Comparison of ENCODE assay signal across 10 mouse cellular contexts in the genomic region with DNA sequence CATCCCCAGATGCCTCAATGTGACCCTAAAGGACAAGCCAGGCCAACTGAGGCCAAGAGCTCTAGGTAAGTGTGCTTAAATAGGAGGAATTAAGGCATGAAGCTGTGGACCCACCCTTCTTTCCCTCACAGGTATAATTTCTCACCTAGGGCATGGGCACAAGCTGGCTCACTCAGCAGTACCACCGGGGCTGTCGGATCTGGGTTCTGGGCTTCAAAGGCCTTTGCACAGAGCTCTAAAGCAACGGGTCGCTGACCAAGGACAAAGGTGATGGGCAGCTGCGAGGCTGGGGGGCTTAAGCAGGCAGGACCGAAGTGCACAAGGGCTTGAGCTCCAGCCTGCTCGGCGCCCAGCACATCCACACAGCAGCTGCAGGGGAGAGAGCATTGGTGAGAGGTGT. TPM values are rescaled to one million over a fixed set of nuclear protein-coding genes. Genes with fewer than 3 reads are reported as not detected.
DNase-seq lines count a peak whose midpoint lies in the region; ATAC-seq and TF ChIP-seq lines count a peak whose summit lies in the region.
"Had no signal": no experiment of that assay in that cellular context is flagged by ENCODE, and none has a peak within 500 bp of the region (broad histone marks: within the 10 kb centered on the region; RNA-seq: fewer than 3 reads in every experiment).

No protein-coding gene starts in this region.

- no peak for TF ChIP-seq POLR2A in ES-Bruce4 (IDR thresholded peaks at IDR 0.05; ENCODE audit: insufficient read depth, low read length)

- TF ChIP-seq CTCF in ES-Bruce4 (IDR thresholded peaks at IDR 0.05; ENCODE audit: low read depth, low read length), result no peak
- TF ChIP-seq CTCF in liver, postnatal 0 days (IDR thresholded peaks at IDR 0.05; ENCODE audit: low read depth), result no peak
- no peak for TF ChIP-seq CTCF in layer of hippocampus, adult 2 months (conservative IDR thresholded peaks at IDR 0.05)

- peak overlapping the region; percentile 64; the same call in 1 of the 2 replicates for H3K9ac ChIP-seq in heart, embryonic 12.5 days
- H3K9ac ChIP-seq in ES-Bruce4 (ENCODE audit: low read depth, poor library complexity, severe bottlenecking), result no peak overlapping the region
- no peak overlapping the region for H3K9ac ChIP-seq in forebrain, embryonic 16.5 days (replicated peaks; ENCODE audit: low read depth, low read length)
- no peak overlapping the region for H3K9ac ChIP-seq in liver, postnatal 0 days (replicated peaks)

- intact Hi-C loops in heart, postnatal 14 days (cut with DNase I), result no loop called here

- H3K4me3 ChIP-seq in heart, embryonic 12.5 days, result peak overlapping the region; percentile 81
- H3K4me3 ChIP-seq in ES-Bruce4 (ENCODE audit: low read depth, low read length), result 0 out of 2 replicates have a peak overlapping the region, but pooled peaks have one; percentile 79
- H3K4me3 ChIP-seq in forebrain, embryonic 16.5 days (replicated peaks; ENCODE audit: low read length), result no peak overlapping the region; the same call in 1 of the 2 replicates
- H3K4me3 ChIP-seq in liver, postnatal 0 days (ENCODE audit: low read depth, low read length), result no peak overlapping the region
- no peak overlapping the region for H3K4me3 ChIP-seq in layer of hippocampus, adult 2 months

- H3K36me3 ChIP-seq in heart, embryonic 12.5 days, result peaks cover 35% of the 10 kb centered on the region
- H3K36me3 ChIP-seq in ES-Bruce4 (ENCODE audit: control insufficient read depth, insufficient read depth, low read length, poor library complexity, severe bottlenecking), result peaks cover 11% of the 10 kb centered on the region; the same call in 1 of the 2 replicates
- H3K36me3 ChIP-seq in forebrain, embryonic 16.5 days (ENCODE audit: control insufficient read depth, insufficient read depth), result peaks cover 10% of the 10 kb centered on the region
- peaks cover 15% of the 10 kb centered on the region for H3K36me3 ChIP-seq in liver, postnatal 0 days (replicated peaks; ENCODE audit: insufficient read depth, low read length)

- WGBS in heart, embryonic 12.5 days, result 84% methylated on average over 8 of the region's 8 CpGs
- 55% methylated on average over 8 of the region's 8 CpGs for WGBS in forebrain, embryonic 16.5 days
- WGBS in liver, postnatal 0 days (ENCODE audit: insufficient replicate concordance), result 86% methylated on average over 8 of the region's 8 CpGs

- no peak for DNase-seq in heart, postnatal 14 days
- DNase-seq in liver, postnatal 0 days, result no peak
- DNase-seq in layer of hippocampus, adult 2 months (ENCODE audit: low spot score in 2 of 2), result no peak
- no peak for DNase-seq in spleen, postnatal 10 days (ENCODE audit: low spot score in 2 of 2)
- DNase-seq in ovary, postnatal 36 days (ENCODE audit: low spot score), result no peak
- DNase-seq: gastrocnemius, postnatal 25 days; lung, postnatal 14 days had no signal

- TF ChIP-seq EP300 in ES-Bruce4 (IDR thresholded peaks at IDR 0.05; ENCODE audit: insufficient read depth, low read depth, low read length), result no peak
- TF ChIP-seq EP300 in liver, postnatal 0 days (IDR thresholded peaks at IDR 0.05; ENCODE audit: low read depth), result no peak

- H3K27ac ChIP-seq in heart, embryonic 12.5 days (ENCODE audit: poor library complexity, severe bottlenecking), result no peak overlapping the region
- no peak overlapping the region for H3K27ac ChIP-seq in ES-Bruce4 (ENCODE audit: insufficient read depth, low read length)
- no peak overlapping the region for H3K27ac ChIP-seq in forebrain, embryonic 16.5 days (ENCODE audit: low read length)
- H3K27ac ChIP-seq in liver, postnatal 0 days (ENCODE audit: low read depth), result no peak overlapping the region
- H3K27ac ChIP-seq in layer of hippocampus, adult 2 months, result no peak overlapping the region

- no peaks in the 10 kb centered on the region for H3K27me3 ChIP-seq in heart, embryonic 12.5 days (replicated peaks)
- H3K27me3 ChIP-seq in ES-Bruce4 (ENCODE audit: control insufficient read depth, insufficient read depth, low read length, poor library complexity, severe bottlenecking), result no peaks in the 10 kb centered on the region
- no peaks in the 10 kb centered on the region for H3K27me3 ChIP-seq in forebrain, embryonic 16.5 days (replicated peaks; ENCODE audit: control insufficient read depth, insufficient read depth, low read length)
- H3K27me3 ChIP-seq in liver, postnatal 0 days (ENCODE audit: insufficient read depth, low read length), result no peaks in the 10 kb centered on the region

- peaks cover 17% of the 10 kb centered on the region for H3K4me1 ChIP-seq in heart, embryonic 12.5 days (replicated peaks)
- peaks cover 2% of the 10 kb centered on the region for H3K4me1 ChIP-seq in ES-Bruce4 (ENCODE audit: control insufficient read depth, insufficient read depth, low read length)
- H3K4me1 ChIP-seq in forebrain, embryonic 16.5 days (replicated peaks; ENCODE audit: control insufficient read depth, insufficient read depth, low read length), result peaks cover 26% of the 10 kb centered on the region
- peaks cover 16% of the 10 kb centered on the region for H3K4me1 ChIP-seq in liver, postnatal 0 days (ENCODE audit: insufficient read depth)

- no peak for ATAC-seq in heart, embryonic 12.5 days (ENCODE audit: insufficient number of reproducible peaks, low FRiP score)
- ATAC-seq in forebrain, embryonic 16.5 days, result no peak
- ATAC-seq in liver, postnatal 0 days, result no peak

- H3K9me3 ChIP-seq in heart, embryonic 12.5 days (replicated peaks), result no peaks in the 10 kb centered on the region
- no peaks in the 10 kb centered on the region for H3K9me3 ChIP-seq in ES-Bruce4 (replicated peaks; ENCODE audit: control insufficient read depth, insufficient read depth, low read length, poor library complexity, severe bottlenecking)
- H3K9me3 ChIP-seq in forebrain, embryonic 16.5 days (ENCODE audit: control insufficient read depth, low read length), result no peaks in the 10 kb centered on the region
- no peaks in the 10 kb centered on the region for H3K9me3 ChIP-seq in liver, postnatal 0 days (ENCODE audit: low read length)

- H3K4me2 ChIP-seq in heart, embryonic 12.5 days, result peak overlapping the region; percentile 96
- peak overlapping the region; percentile 92 for H3K4me2 ChIP-seq in forebrain, embryonic 16.5 days (ENCODE audit: low read length)
- peak overlapping the region; percentile 96 for H3K4me2 ChIP-seq in liver, postnatal 0 days (ENCODE audit: low read depth, low read length)

RNA-seq across cellular contexts. Expression of gene Dph2, which starts 1.1 kb away (rescaled TPM):
- polyA plus RNA-seq in heart, embryonic 12.5 days (2016; fragmentation: Nextera tagmentation; extraction: Ambion mirVana), result 12.4 and 12.9 TPM in 2 replicates
- total RNA-seq in heart, postnatal 14 days (2021), result 1 to 10 TPM; 2.7 to 2.9 TPM
- 7.4 and 8.0 TPM in 2 replicates for polyA plus RNA-seq in ES-Bruce4 (2011; ENCODE audit: insufficient read depth, insufficient read length, low read depth, missing spikeins)
- 29.8 and 30.1 TPM in 2 replicates for polyA plus RNA-seq in forebrain, embryonic 16.5 days (2015; fragmentation: Nextera tagmentation; extraction: Ambion mirVana)
- 3.5 and 4.5 TPM in 2 replicates for polyA plus RNA-seq in liver, postnatal 0 days (2015; fragmentation: Nextera tagmentation; extraction: Ambion mirVana)
- 10 to 100 TPM; 10.1 to 12.1 TPM for total RNA-seq in layer of hippocampus, adult 2 months (2021)

RNA-seq across cellular contexts. Expression of gene Atp6v0b, which starts 3.6 kb away (rescaled TPM):
- polyA plus RNA-seq in heart, embryonic 12.5 days (2016; fragmentation: Nextera tagmentation; extraction: Ambion mirVana), result 183 and 196 TPM in 2 replicates
- 100 to 1,000 TPM; 128 to 129 TPM for total RNA-seq in heart, postnatal 14 days (2021)
- 102 and 115 TPM in 2 replicates for polyA plus RNA-seq in ES-Bruce4 (2011; ENCODE audit: insufficient read depth, insufficient read length, low read depth, missing spikeins)
- 426 and 531 TPM in 2 replicates for polyA plus RNA-seq in forebrain, embryonic 16.5 days (2015; fragmentation: Nextera tagmentation; extraction: Ambion mirVana)
- 149 and 164 TPM in 2 replicates for polyA plus RNA-seq in liver, postnatal 0 days (2015; fragmentation: Nextera tagmentation; extraction: Ambion mirVana)
- 100 to 1,000 TPM; 411 to 424 TPM for total RNA-seq in layer of hippocampus, adult 2 months (2021)

RNA-seq across cellular contexts. Expression of gene B4galt2, which starts 7.5 kb away (rescaled TPM):
- polyA plus RNA-seq in heart, embryonic 12.5 days (2016; fragmentation: Nextera tagmentation; extraction: Ambion mirVana), result 18.3 and 19.4 TPM in 2 replicates
- total RNA-seq in heart, postnatal 14 days (2021), result 1 to 10 TPM; 7.5 to 8.0 TPM
- 15.3 and 18.2 TPM in 2 replicates for polyA plus RNA-seq in ES-Bruce4 (2011; ENCODE audit: insufficient read depth, insufficient read length, low read depth, missing spikeins)
- polyA plus RNA-seq in forebrain, embryonic 16.5 days (2015; fragmentation: Nextera tagmentation; extraction: Ambion mirVana), result 47.8 and 47.9 TPM in 2 replicates
- 0.63 and 0.67 TPM in 2 replicates for polyA plus RNA-seq in liver, postnatal 0 days (2015; fragmentation: Nextera tagmentation; extraction: Ambion mirVana)
- 10 to 100 TPM; 58.6 to 61.3 TPM for total RNA-seq in layer of hippocampus, adult 2 months (2021)

RNA-seq across cellular contexts. Expression of gene Ccdc24, which starts 18.4 kb away (rescaled TPM):
- 0.74 and 0.91 TPM in 2 replicates for polyA plus RNA-seq in heart, embryonic 12.5 days (2016; fragmentation: Nextera tagmentation; extraction: Ambion mirVana)
- total RNA-seq in heart, postnatal 14 days (2021), result under 1 TPM; 0.39 to 0.45 TPM
- 1.7 and 3.8 TPM in 2 replicates for polyA plus RNA-seq in ES-Bruce4 (2011; ENCODE audit: insufficient read depth, insufficient read length, low read depth, missing spikeins)
- polyA plus RNA-seq in forebrain, embryonic 16.5 days (2015; fragmentation: Nextera tagmentation; extraction: Ambion mirVana), result 2.0 and 2.4 TPM in 2 replicates
- polyA plus RNA-seq in liver, postnatal 0 days (2015; fragmentation: Nextera tagmentation; extraction: Ambion mirVana), result 0.15 and 0.34 TPM in 2 replicates
- total RNA-seq in layer of hippocampus, adult 2 months (2021), result 1 to 10 TPM in 1 of 2 experiments, under 1 TPM in 1; 0.79 to 2.0 TPM
- total RNA-seq: gastrocnemius, postnatal 25 days had no signal

RNA-seq across cellular contexts. Expression of gene Ipo13, which starts 24.0 kb away (rescaled TPM):
- 43.0 and 44.7 TPM in 2 replicates for polyA plus RNA-seq in heart, embryonic 12.5 days (2016; fragmentation: Nextera tagmentation; extraction: Ambion mirVana)
- total RNA-seq in heart, postnatal 14 days (2021), result 10 to 100 TPM; 64.9 to 66.9 TPM
- 24.7 and 25.1 TPM in 2 replicates for polyA plus RNA-seq in ES-Bruce4 (2011; ENCODE audit: insufficient read depth, insufficient read length, low read depth, missing spikeins)
- polyA plus RNA-seq in forebrain, embryonic 16.5 days (2015; fragmentation: Nextera tagmentation; extraction: Ambion mirVana), result 74.3 and 79.9 TPM in 2 replicates
- 7.5 and 7.7 TPM in 2 replicates for polyA plus RNA-seq in liver, postnatal 0 days (2015; fragmentation: Nextera tagmentation; extraction: Ambion mirVana)
- 100 to 1,000 TPM; 133 to 138 TPM for total RNA-seq in layer of hippocampus, adult 2 months (2021)

Comparison
In these comparisons a context has a peak if more than half of its experiments do, and no peak if none do; other contexts are left out.
1. H3K4me3 ChIP-seq: peak in heart, embryonic 12.5 days (single experiment) and ES-Bruce4 (single experiment); none in forebrain, embryonic 16.5 days (single experiment), liver, postnatal 0 days (single experiment) and layer of hippocampus, adult 2 months (single experiment).
2. Peak in every context shown above with its lines, with median percentiles within 50 percentile points of each other: H3K4me2 ChIP-seq.